Mouse (Mus musculus): ENCODE results near the gene Mypn. TPM values are rescaled to one million over a fixed set of nuclear protein-coding genes. Genes with fewer than 3 reads are reported as not detected.

Mypn gene
- polyA plus RNA-seq, 2 experiments = 0.03 to 0.05 TPM

GRCm38 (mm10) chr10:63123141-63123540 is 80.6 kb downstream of the Mypn start:
- WGBS (ENCODE audit: insufficient replicate concordance) = 58% methylated on average over 8 of the region's 8 CpGs
- ATAC-seq (ENCODE audit: insufficient read depth) = no peak
- TF ChIP-seq CTCF (IDR thresholded peaks at IDR 0.05; ENCODE audit: low read depth) = no peak
- TF ChIP-seq EP300 (IDR thresholded peaks at IDR 0.05; ENCODE audit: low read depth) = no peak

GRCm38 (mm10) chr10:63122516-63122915 is 81.2 kb downstream of the Mypn start:
- Histone ChIP-seq H3K9me3 (ENCODE audit: control insufficient read depth, low read length) (no peaks in the 10 kb centered on the region), H3K36me3 (replicated peaks; ENCODE audit: control insufficient read depth, insufficient read depth, low read depth) (no peaks in the 10 kb centered on the region), H3K4me3 (ENCODE audit: insufficient read depth in 1 of 2, low read depth in 2 of 2, low read length in 2 of 2) (no peak overlapping the region), H3K4me1 (replicated peaks; ENCODE audit: control insufficient read depth in 2 of 2, insufficient read depth in 2 of 2, low read length in 1 of 2) (no peaks in the 10 kb centered on the region), H3K9ac (replicated peaks) (no peak overlapping the region), H3K4me2 (ENCODE audit: low read depth) (no peak overlapping the region), H3K27me3 (ENCODE audit: control insufficient read depth, insufficient read depth, low read length) (no peaks in the 10 kb centered on the region), H3K27ac (no peak overlapping the region)
- DNase-seq (ENCODE audit: low read depth in 3 of 3, low spot score in 3 of 3) (peak; percentile 7 to 26 (median 18)), ATAC-seq (ENCODE audit: insufficient read depth) (no peak; the same call in 1 of the 2 replicates)
- 36% methylated on average over 8 of the region's 8 CpGs for WGBS (ENCODE audit: insufficient replicate concordance)
- TF ChIP-seq CTCF (IDR thresholded peaks at IDR 0.05; ENCODE audit: low read depth) (no peak), EP300 (IDR thresholded peaks at IDR 0.05; ENCODE audit: low read depth) (no peak)

More at GRCm38 (mm10) chr10:63123141-63123540, 80.6 kb downstream of the Mypn start:
- Histone ChIP-seq H3K27me3 (ENCODE audit: control insufficient read depth, insufficient read depth, low read length) (no peaks in the 10 kb centered on the region), H3K9ac (replicated peaks) (no peak overlapping the region), H3K36me3 (replicated peaks; ENCODE audit: control insufficient read depth, insufficient read depth, low read depth) (no peaks in the 10 kb centered on the region), H3K27ac (no peak overlapping the region), H3K9me3 (ENCODE audit: control insufficient read depth, low read length) (no peaks in the 10 kb centered on the region), H3K4me2 (ENCODE audit: low read depth) (no peak overlapping the region), H3K4me1 (replicated peaks; ENCODE audit: control insufficient read depth in 2 of 2, insufficient read depth in 2 of 2, low read length in 1 of 2) (no peaks in the 10 kb centered on the region), H3K4me3 (ENCODE audit: insufficient read depth in 1 of 2, low read depth in 2 of 2, low read length in 2 of 2) (no peak overlapping the region)
- no peak for DNase-seq (ENCODE audit: low read depth in 3 of 3, low spot score in 3 of 3)

- 75% methylated on average over 14 of the region's 14 CpGs for WGBS (ENCODE audit: insufficient replicate concordance)
- H3K9me3 ChIP-seq (ENCODE audit: control insufficient read depth, low read length) = no peaks in the 10 kb centered on the region
- no peak overlapping the region for H3K4me2 ChIP-seq (ENCODE audit: low read depth)
These were observed 81.8 kb downstream of the Mypn start for GRCm38 (mm10) chr10:63121961-63122360.

GRCm38 (mm10) chr10:63119916-63120315 is 83.8 kb downstream of the Mypn start:
- 51% methylated on average over 14 of the region's 14 CpGs for WGBS (ENCODE audit: insufficient replicate concordance)
- DNase-seq (ENCODE audit: low read depth in 3 of 3, low spot score in 3 of 3) = no peak
- no peak for TF ChIP-seq EP300 (IDR thresholded peaks at IDR 0.05; ENCODE audit: low read depth)
- no peak for TF ChIP-seq CTCF (IDR thresholded peaks at IDR 0.05; ENCODE audit: low read depth)

More at GRCm38 (mm10) chr10:63121961-63122360, 81.8 kb downstream of the Mypn start:
- Histone ChIP-seq H3K9ac (replicated peaks) (no peak overlapping the region), H3K4me1 (replicated peaks; ENCODE audit: control insufficient read depth in 2 of 2, insufficient read depth in 2 of 2, low read length in 1 of 2) (no peaks in the 10 kb centered on the region), H3K4me3 (ENCODE audit: insufficient read depth in 1 of 2, low read depth in 2 of 2, low read length in 2 of 2) (no peak overlapping the region), H3K27me3 (ENCODE audit: control insufficient read depth, insufficient read depth, low read length) (no peaks in the 10 kb centered on the region), H3K27ac (no peak overlapping the region), H3K36me3 (replicated peaks; ENCODE audit: control insufficient read depth, insufficient read depth, low read depth) (no peaks in the 10 kb centered on the region)
- ATAC-seq (ENCODE audit: insufficient read depth) (no peak), DNase-seq (ENCODE audit: low read depth in 3 of 3, low spot score in 3 of 3) (no peak)
- TF ChIP-seq CTCF (IDR thresholded peaks at IDR 0.05; ENCODE audit: low read depth) (no peak), EP300 (IDR thresholded peaks at IDR 0.05; ENCODE audit: low read depth) (no peak)

GRCm38 (mm10) chr10:63117583-63117982 is 86.2 kb downstream of the Mypn start:
- H3K36me3 ChIP-seq (replicated peaks; ENCODE audit: control insufficient read depth, insufficient read depth, low read depth) = no peaks in the 10 kb centered on the region
- no peak overlapping the region for H3K4me2 ChIP-seq (ENCODE audit: low read depth)
- no peak overlapping the region for H3K4me3 ChIP-seq (ENCODE audit: insufficient read depth in 1 of 2, low read depth in 2 of 2, low read length in 2 of 2)
- no peaks in the 10 kb centered on the region for H3K27me3 ChIP-seq (ENCODE audit: control insufficient read depth, insufficient read depth, low read length)
- TF ChIP-seq EP300 (IDR thresholded peaks at IDR 0.05; ENCODE audit: low read depth) (no peak), CTCF (IDR thresholded peaks at IDR 0.05; ENCODE audit: low read depth) (no peak)
- H3K9ac ChIP-seq (replicated peaks) = no peak overlapping the region
- no peak overlapping the region for H3K27ac ChIP-seq
- 73% methylated on average over 8 of the region's 8 CpGs for WGBS (ENCODE audit: insufficient replicate concordance)
- H3K4me1 ChIP-seq (replicated peaks; ENCODE audit: control insufficient read depth in 2 of 2, insufficient read depth in 2 of 2, low read length in 1 of 2) = no peaks in the 10 kb centered on the region
- no peaks in the 10 kb centered on the region for H3K9me3 ChIP-seq (ENCODE audit: control insufficient read depth, low read length)
- ATAC-seq (ENCODE audit: insufficient read depth) = no peak
- DNase-seq (ENCODE audit: low read depth in 3 of 3, low spot score in 3 of 3) = no peak

More at GRCm38 (mm10) chr10:63119916-63120315, 83.8 kb downstream of the Mypn start:
- Histone ChIP-seq H3K36me3 (replicated peaks; ENCODE audit: control insufficient read depth, insufficient read depth, low read depth) (no peaks in the 10 kb centered on the region), H3K9me3 (ENCODE audit: control insufficient read depth, low read length) (no peaks in the 10 kb centered on the region), H3K27me3 (ENCODE audit: control insufficient read depth, insufficient read depth, low read length) (no peaks in the 10 kb centered on the region), H3K4me3 (ENCODE audit: insufficient read depth in 1 of 2, low read depth in 2 of 2, low read length in 2 of 2) (no peak overlapping the region), H3K27ac (no peak overlapping the region), H3K4me2 (ENCODE audit: low read depth) (no peak overlapping the region), H3K9ac (replicated peaks) (no peak overlapping the region), H3K4me1 (replicated peaks; ENCODE audit: control insufficient read depth in 2 of 2, insufficient read depth in 2 of 2, low read length in 1 of 2) (no peaks in the 10 kb centered on the region)
- no peak for ATAC-seq (ENCODE audit: insufficient read depth)

Measured in liver, embryonic 14.5 days (tissue).